Mouse (Mus musculus): Measurements from ENCODE around the gene Dgcr2. TPM values are rescaled to one million over a fixed set of nuclear protein-coding genes. Genes with fewer than 3 reads are reported as not detected.

Gene Dgcr2
- polyA plus RNA-seq (2011; ENCODE audit: insufficient read depth, insufficient read length, low read depth, missing spikeins), result 36.4 and 40.6 TPM in 2 replicates

GRCm38 (mm10) chr16:17898462-17898861, at the start of gene Dgcr2, which contains the start of gene Tssk2:
Gene Dgcr2 (minus strand): TSS chr16:17898562.
Gene Tssk2 (plus strand): TSS chr16:17898637.
- Histone ChIP-seq H3K4me3 (ENCODE audit: low read depth, low read length) (no peak within 1 kb of the TSS), H3K9me3 (replicated peaks; ENCODE audit: control insufficient read depth, insufficient read depth, low read length, poor library complexity, severe bottlenecking) (no peaks in the 10 kb centered on the region), H3K27ac (ENCODE audit: insufficient read depth, low read length) (no peak within 1 kb of the TSS), H3K9ac (ENCODE audit: low read depth, poor library complexity, severe bottlenecking) (no peak within 1 kb of the TSS), H3K27me3 (ENCODE audit: control insufficient read depth, insufficient read depth, low read length, poor library complexity, severe bottlenecking) (no peaks in the 10 kb centered on the region), H3K36me3 (ENCODE audit: control insufficient read depth, insufficient read depth, low read length, poor library complexity, severe bottlenecking) (no peaks in the 10 kb centered on the region; the same call in 1 of the 2 replicates), H3K4me1 (ENCODE audit: control insufficient read depth, insufficient read depth, low read length) (no peaks in the 10 kb centered on the region)
- TF ChIP-seq CTCF (IDR thresholded peaks at IDR 0.05; ENCODE audit: low read depth, low read length) (no peak), POLR2A (IDR thresholded peaks at IDR 0.05; ENCODE audit: insufficient read depth, low read length) (no peak), EP300 (IDR thresholded peaks at IDR 0.05; ENCODE audit: insufficient read depth, low read depth, low read length) (no peak)

- no peak for TF ChIP-seq EP300 (IDR thresholded peaks at IDR 0.05; ENCODE audit: insufficient read depth, low read depth, low read length)
- no peak for TF ChIP-seq POLR2A (IDR thresholded peaks at IDR 0.05; ENCODE audit: insufficient read depth, low read length)
- TF ChIP-seq CTCF (IDR thresholded peaks at IDR 0.05; ENCODE audit: low read depth, low read length), result no peak
- H3K4me1 ChIP-seq (ENCODE audit: control insufficient read depth, insufficient read depth, low read length), result no peaks in the 10 kb centered on the region
Measured at GRCm38 (mm10) chr16:17945081-17945831, 46.9 kb upstream of the Dgcr2 start.

GRCm38 (mm10) chr16:17943466-17943865, 45.1 kb upstream of the Dgcr2 start:
- Histone ChIP-seq H3K36me3 (ENCODE audit: control insufficient read depth, insufficient read depth, low read length, poor library complexity, severe bottlenecking) (no peaks in the 10 kb centered on the region), H3K9ac (ENCODE audit: low read depth, poor library complexity, severe bottlenecking) (no peak overlapping the region), H3K4me3 (ENCODE audit: low read depth, low read length) (no peak overlapping the region), H3K27me3 (ENCODE audit: control insufficient read depth, insufficient read depth, low read length, poor library complexity, severe bottlenecking) (no peaks in the 10 kb centered on the region), H3K9me3 (replicated peaks; ENCODE audit: control insufficient read depth, insufficient read depth, low read length, poor library complexity, severe bottlenecking) (no peaks in the 10 kb centered on the region), H3K27ac (ENCODE audit: insufficient read depth, low read length) (no peak overlapping the region), H3K4me1 (ENCODE audit: control insufficient read depth, insufficient read depth, low read length) (no peaks in the 10 kb centered on the region)
- TF ChIP-seq EP300 (IDR thresholded peaks at IDR 0.05; ENCODE audit: insufficient read depth, low read depth, low read length) (no peak), CTCF (IDR thresholded peaks at IDR 0.05; ENCODE audit: low read depth, low read length) (no peak), POLR2A (IDR thresholded peaks at IDR 0.05; ENCODE audit: insufficient read depth, low read length) (no peak)

More at GRCm38 (mm10) chr16:17945081-17945831, 46.9 kb upstream of the Dgcr2 start:
- H3K27me3 ChIP-seq (ENCODE audit: control insufficient read depth, insufficient read depth, low read length, poor library complexity, severe bottlenecking), result no peaks in the 10 kb centered on the region
- no peaks in the 10 kb centered on the region for H3K36me3 ChIP-seq (ENCODE audit: control insufficient read depth, insufficient read depth, low read length, poor library complexity, severe bottlenecking)
- no peak overlapping the region for H3K9ac ChIP-seq (ENCODE audit: low read depth, poor library complexity, severe bottlenecking)
- H3K9me3 ChIP-seq (replicated peaks; ENCODE audit: control insufficient read depth, insufficient read depth, low read length, poor library complexity, severe bottlenecking), result 0 out of 2 replicates have a peak, but pooled peaks cover 4% of the 10 kb centered on the region
- H3K27ac ChIP-seq (ENCODE audit: insufficient read depth, low read length), result no peak overlapping the region
- H3K4me3 ChIP-seq (ENCODE audit: low read depth, low read length), result no peak overlapping the region

GRCm38 (mm10) chr16:17939255-17939751, 40.9 kb upstream of the Dgcr2 start:
- Histone ChIP-seq H3K9me3 (replicated peaks; ENCODE audit: control insufficient read depth, insufficient read depth, low read length, poor library complexity, severe bottlenecking) (no peaks in the 10 kb centered on the region), H3K27ac (ENCODE audit: insufficient read depth, low read length) (no peak overlapping the region), H3K27me3 (ENCODE audit: control insufficient read depth, insufficient read depth, low read length, poor library complexity, severe bottlenecking) (no peaks in the 10 kb centered on the region), H3K4me3 (ENCODE audit: low read depth, low read length) (no peak overlapping the region), H3K9ac (ENCODE audit: low read depth, poor library complexity, severe bottlenecking) (no peak overlapping the region), H3K4me1 (ENCODE audit: control insufficient read depth, insufficient read depth, low read length) (no peaks in the 10 kb centered on the region), H3K36me3 (ENCODE audit: control insufficient read depth, insufficient read depth, low read length, poor library complexity, severe bottlenecking) (no peaks in the 10 kb centered on the region)
- TF ChIP-seq EP300 (IDR thresholded peaks at IDR 0.05; ENCODE audit: insufficient read depth, low read depth, low read length) (no peak), POLR2A (IDR thresholded peaks at IDR 0.05; ENCODE audit: insufficient read depth, low read length) (no peak), CTCF (IDR thresholded peaks at IDR 0.05; ENCODE audit: low read depth, low read length) (no peak)

- Histone ChIP-seq H3K27me3 (ENCODE audit: control insufficient read depth, insufficient read depth, low read length, poor library complexity, severe bottlenecking) (no peaks in the 10 kb centered on the region), H3K9ac (ENCODE audit: low read depth, poor library complexity, severe bottlenecking) (no peak overlapping the region), H3K4me3 (ENCODE audit: low read depth, low read length) (no peak overlapping the region), H3K9me3 (replicated peaks; ENCODE audit: control insufficient read depth, insufficient read depth, low read length, poor library complexity, severe bottlenecking) (no peaks in the 10 kb centered on the region), H3K27ac (ENCODE audit: insufficient read depth, low read length) (no peak overlapping the region), H3K4me1 (ENCODE audit: control insufficient read depth, insufficient read depth, low read length) (no peaks in the 10 kb centered on the region), H3K36me3 (ENCODE audit: control insufficient read depth, insufficient read depth, low read length, poor library complexity, severe bottlenecking) (no peaks in the 10 kb centered on the region)
- TF ChIP-seq POLR2A (IDR thresholded peaks at IDR 0.05; ENCODE audit: insufficient read depth, low read length), result no peak
- TF ChIP-seq CTCF (IDR thresholded peaks at IDR 0.05; ENCODE audit: low read depth, low read length), result peak; percentile 92
Measured at GRCm38 (mm10) chr16:17938821-17939220, 40.5 kb upstream of the Dgcr2 start.

- Histone ChIP-seq H3K36me3 (ENCODE audit: control insufficient read depth, insufficient read depth, low read length, poor library complexity, severe bottlenecking) (no peaks in the 10 kb centered on the region), H3K4me1 (ENCODE audit: control insufficient read depth, insufficient read depth, low read length) (no peaks in the 10 kb centered on the region), H3K4me3 (ENCODE audit: low read depth, low read length) (no peak overlapping the region), H3K9me3 (replicated peaks; ENCODE audit: control insufficient read depth, insufficient read depth, low read length, poor library complexity, severe bottlenecking) (no peaks in the 10 kb centered on the region), H3K27me3 (ENCODE audit: control insufficient read depth, insufficient read depth, low read length, poor library complexity, severe bottlenecking) (no peaks in the 10 kb centered on the region), H3K9ac (ENCODE audit: low read depth, poor library complexity, severe bottlenecking) (no peak overlapping the region), H3K27ac (ENCODE audit: insufficient read depth, low read length) (no peak overlapping the region)
- TF ChIP-seq EP300 (IDR thresholded peaks at IDR 0.05; ENCODE audit: insufficient read depth, low read depth, low read length), result no peak
Measured at GRCm38 (mm10) chr16:17938187-17938586, 39.8 kb upstream of the Dgcr2 start.
